Mouse (Mus musculus): ENCODE measurements around the gene Yipf2. TPM values are rescaled to one million over a fixed set of nuclear protein-coding genes. Genes with fewer than 3 reads are reported as not detected.

The Yipf2 gene
- polyA plus RNA-seq, 1 experiment from 2014 or later, result 16.9 TPM

DNA sequence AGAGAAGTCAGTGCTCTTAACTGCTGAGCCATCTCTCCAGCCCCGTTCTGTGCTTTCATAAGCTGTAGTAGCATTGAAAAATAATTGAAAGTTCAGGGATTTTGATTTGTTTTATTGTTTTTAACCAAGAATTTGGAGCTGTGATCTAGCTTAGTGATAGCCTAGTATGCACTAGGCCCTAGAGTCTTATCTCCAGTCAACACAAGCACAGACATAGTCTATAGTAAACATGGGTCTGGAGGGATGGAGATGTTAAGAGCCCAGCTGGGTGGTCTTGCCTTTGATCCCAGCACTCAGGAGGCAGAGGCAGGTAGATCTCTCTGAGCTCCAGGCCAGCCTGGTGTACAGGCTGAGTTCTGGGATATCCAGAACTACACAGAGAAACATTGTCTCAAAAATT is 30.0 kb upstream of the Yipf2 start:
- Histone ChIP-seq H3K4me1 (replicated peaks; ENCODE audit: control insufficient read depth, insufficient read depth, low read length) (no peaks in the 10 kb centered on the region; the same call in 1 of the 2 replicates), H3K27ac (ENCODE audit: low read depth, low read length) (no peak overlapping the region), H3K9me3 (ENCODE audit: control insufficient read depth, low read length) (no peaks in the 10 kb centered on the region), H3K27me3 (ENCODE audit: control insufficient read depth, insufficient read depth, low read length) (no peaks in the 10 kb centered on the region), H3K4me3 (ENCODE audit: low read depth, low read length) (no peak overlapping the region), H3K9ac (ENCODE audit: low read depth, low read length) (no peak overlapping the region), H3K4me2 (replicated peaks; ENCODE audit: low read depth, low read length) (no peak overlapping the region), H3K36me3 (ENCODE audit: control insufficient read depth, insufficient read depth, low read length) (no peaks in the 10 kb centered on the region)
- WGBS, result 94% methylated on average over 1 of the region's 1 CpGs
- no peak for ATAC-seq (ENCODE audit: low FRiP score)
- no peak for DNase-seq (ENCODE audit: low spot score)

DNA sequence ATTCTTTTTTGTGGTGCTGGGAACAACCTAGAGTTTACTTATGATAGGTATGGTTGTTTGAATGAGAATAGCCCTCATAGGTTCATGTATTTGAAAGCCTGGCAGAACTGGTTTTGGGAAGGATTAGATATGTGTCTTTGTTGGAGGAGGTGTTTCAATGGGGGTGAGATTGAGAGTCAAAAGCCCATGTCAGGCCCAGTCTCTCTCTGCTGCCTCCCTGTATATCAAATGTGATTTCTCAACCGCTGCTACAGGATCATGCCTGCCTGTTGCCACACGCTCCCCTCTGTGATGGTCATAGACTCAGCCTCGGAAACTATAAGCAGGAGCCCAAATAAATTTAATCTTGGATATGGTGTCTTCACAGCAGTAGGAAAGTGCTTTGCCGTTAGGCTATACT is 27.6 kb upstream of the Yipf2 start:
- no peak overlapping the region for H3K4me3 ChIP-seq (ENCODE audit: low read depth, low read length)
- H3K4me2 ChIP-seq (replicated peaks; ENCODE audit: low read depth, low read length), result no peak overlapping the region
- H3K4me1 ChIP-seq (replicated peaks; ENCODE audit: control insufficient read depth, insufficient read depth, low read length), result no peaks in the 10 kb centered on the region; the same call in 1 of the 2 replicates
- no peak for DNase-seq (ENCODE audit: low spot score)
- WGBS, result 92% methylated on average over 4 of the region's 4 CpGs
- H3K36me3 ChIP-seq (ENCODE audit: control insufficient read depth, insufficient read depth, low read length), result no peaks in the 10 kb centered on the region
- no peaks in the 10 kb centered on the region for H3K9me3 ChIP-seq (ENCODE audit: control insufficient read depth, low read length)
- H3K27ac ChIP-seq (ENCODE audit: low read depth, low read length), result no peak overlapping the region
- no peaks in the 10 kb centered on the region for H3K27me3 ChIP-seq (ENCODE audit: control insufficient read depth, insufficient read depth, low read length)
- no peak overlapping the region for H3K9ac ChIP-seq (ENCODE audit: low read depth, low read length)
- no peak for ATAC-seq (ENCODE audit: low FRiP score)

DNA sequence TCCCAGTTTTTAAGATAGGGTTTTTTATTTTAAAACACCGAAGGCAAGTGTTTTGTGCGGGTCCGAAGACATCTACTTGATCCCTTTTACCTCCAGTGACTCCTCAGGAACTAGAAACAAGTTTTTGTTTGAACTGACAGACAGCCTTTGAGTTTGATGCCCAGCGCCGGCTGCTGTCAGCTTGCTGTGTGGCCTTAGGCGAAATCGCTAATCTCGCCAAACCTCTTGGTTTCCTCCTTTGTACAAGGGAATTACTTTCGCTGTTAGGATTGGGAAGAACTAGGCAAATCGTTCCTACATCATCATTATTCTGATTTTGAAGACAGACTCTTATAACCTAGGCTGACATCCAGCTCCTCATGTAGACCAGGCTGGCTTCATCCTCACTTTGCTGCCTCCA is 24.4 kb upstream of the Yipf2 start:
- WGBS, result 10% methylated on average over 10 of the region's 10 CpGs
- DNase-seq (ENCODE audit: low spot score), result peak; percentile 47

DNA sequence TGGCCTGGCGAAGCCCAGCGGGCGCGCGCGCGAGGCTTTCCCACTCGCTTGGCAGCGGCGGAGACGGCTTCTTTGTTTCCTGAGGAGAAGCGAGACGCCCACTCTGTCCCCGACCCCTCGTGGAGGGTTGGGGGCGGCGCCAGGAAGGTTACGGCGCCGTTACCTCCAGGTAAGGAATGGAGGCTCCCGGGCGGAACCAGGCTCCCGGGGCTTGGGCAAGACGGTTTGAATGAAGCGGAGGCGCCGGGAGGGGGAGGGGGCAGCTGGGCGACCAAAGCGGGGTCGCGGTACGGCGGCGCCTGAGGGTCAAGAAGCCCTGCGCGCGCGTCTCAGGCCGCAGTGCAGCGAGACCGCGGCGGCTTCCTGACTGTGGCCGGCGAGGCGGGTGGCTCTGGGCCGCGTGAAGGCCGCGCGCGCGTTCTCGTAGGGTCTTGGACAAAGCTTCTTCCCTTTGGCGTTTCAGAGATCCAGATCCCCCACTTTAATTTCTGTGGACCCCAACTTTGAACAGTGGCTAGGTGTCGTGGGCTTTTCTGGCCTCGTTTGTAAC is 23.7 kb upstream of the Yipf2 start:
- ATAC-seq (ENCODE audit: low FRiP score), result peak; percentile 88
- no peaks in the 10 kb centered on the region for H3K9me3 ChIP-seq (ENCODE audit: control insufficient read depth, low read length)
- peak overlapping the region; percentile 63 for H3K4me3 ChIP-seq (ENCODE audit: low read depth, low read length)
- peak; percentile 93 for DNase-seq (ENCODE audit: low spot score)
- no peaks in the 10 kb centered on the region for H3K36me3 ChIP-seq (ENCODE audit: control insufficient read depth, insufficient read depth, low read length)
- H3K27ac ChIP-seq (ENCODE audit: low read depth, low read length), result peak overlapping the region; percentile 98
- H3K9ac ChIP-seq (ENCODE audit: low read depth, low read length), result peak overlapping the region; percentile 83
- H3K27me3 ChIP-seq (ENCODE audit: control insufficient read depth, insufficient read depth, low read length), result no peaks in the 10 kb centered on the region
- H3K4me1 ChIP-seq (replicated peaks; ENCODE audit: control insufficient read depth, insufficient read depth, low read length), result no peaks in the 10 kb centered on the region; the same call in 1 of the 2 replicates
- peak overlapping the region; percentile 72 for H3K4me2 ChIP-seq (replicated peaks; ENCODE audit: low read depth, low read length)
- under 1% methylated on average over 50 of the region's 57 CpGs for WGBS

More for the DNA sequence above, 24.4 kb upstream of the Yipf2 start:
- Histone ChIP-seq H3K36me3 (ENCODE audit: control insufficient read depth, insufficient read depth, low read length) (no peaks in the 10 kb centered on the region), H3K4me2 (replicated peaks; ENCODE audit: low read depth, low read length) (peak overlapping the region; percentile 72), H3K9ac (ENCODE audit: low read depth, low read length) (peak overlapping the region; percentile 83), H3K27me3 (ENCODE audit: control insufficient read depth, insufficient read depth, low read length) (no peaks in the 10 kb centered on the region), H3K4me3 (ENCODE audit: low read depth, low read length) (peak overlapping the region; percentile 63), H3K9me3 (ENCODE audit: control insufficient read depth, low read length) (no peaks in the 10 kb centered on the region), H3K4me1 (replicated peaks; ENCODE audit: control insufficient read depth, insufficient read depth, low read length) (no peaks in the 10 kb centered on the region; the same call in 1 of the 2 replicates), H3K27ac (ENCODE audit: low read depth, low read length) (peak overlapping the region; percentile 98; the same call in 1 of the 2 replicates)
- no peak for ATAC-seq (ENCODE audit: low FRiP score)

DNA sequence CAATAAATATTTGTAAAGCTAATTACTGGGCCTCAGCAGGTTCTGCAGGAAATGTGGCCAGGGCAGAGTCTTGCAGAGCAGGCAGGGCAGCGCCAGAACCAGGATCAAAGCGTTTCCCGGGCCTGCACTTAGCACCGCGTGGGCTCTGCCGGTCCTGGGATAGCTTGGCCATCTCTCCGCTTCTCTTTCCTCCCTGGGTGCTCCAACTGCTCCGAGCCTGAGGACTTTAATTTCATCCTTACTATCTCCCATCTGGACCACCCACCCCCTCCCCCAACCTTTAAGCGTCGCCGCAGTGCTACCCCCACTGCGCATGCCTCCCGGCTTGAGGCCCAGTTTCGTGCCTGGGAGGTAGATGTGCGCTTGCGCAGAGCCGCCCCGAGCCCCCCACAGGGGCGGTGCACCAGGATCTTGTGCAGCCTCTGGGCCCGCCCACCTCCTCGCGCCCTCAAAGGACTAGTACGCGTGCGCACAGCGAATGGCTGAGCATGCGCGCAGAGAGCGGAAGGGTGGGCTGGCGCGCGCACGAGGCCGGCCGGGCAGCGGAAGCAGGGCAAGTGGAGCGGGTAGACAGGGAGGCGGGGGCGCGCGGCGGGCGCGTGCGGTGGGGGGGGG is 23.1 kb upstream of the Yipf2 start, which contains the start of gene Smarca4:
Gene Smarca4, plus strand, starts transcription at position 553 of the 615 bp plus-strand sequence.
- no peaks in the 10 kb centered on the region for H3K27me3 ChIP-seq (ENCODE audit: control insufficient read depth, insufficient read depth, low read length)
- no peaks in the 10 kb centered on the region for H3K9me3 ChIP-seq (ENCODE audit: control insufficient read depth, low read length)
- peak within 1 kb of the TSS; percentile 72 for H3K4me2 ChIP-seq (replicated peaks; ENCODE audit: low read depth, low read length)
- no peaks in the 10 kb centered on the region for H3K36me3 ChIP-seq (ENCODE audit: control insufficient read depth, insufficient read depth, low read length)
- H3K9ac ChIP-seq (ENCODE audit: low read depth, low read length), result peak within 1 kb of the TSS; percentile 83
- no peaks in the 10 kb centered on the region; the same call in 1 of the 2 replicates for H3K4me1 ChIP-seq (replicated peaks; ENCODE audit: control insufficient read depth, insufficient read depth, low read length)
- H3K27ac ChIP-seq (ENCODE audit: low read depth, low read length), result peak within 1 kb of the TSS; percentile 98
- DNase-seq (ENCODE audit: low spot score) (peak; percentile 100), ATAC-seq (ENCODE audit: low FRiP score) (peak; percentile 94)
- peak within 1 kb of the TSS; percentile 63 for H3K4me3 ChIP-seq (ENCODE audit: low read depth, low read length)
- WGBS, result under 1% methylated on average over 38 of the region's 45 CpGs

DNA sequence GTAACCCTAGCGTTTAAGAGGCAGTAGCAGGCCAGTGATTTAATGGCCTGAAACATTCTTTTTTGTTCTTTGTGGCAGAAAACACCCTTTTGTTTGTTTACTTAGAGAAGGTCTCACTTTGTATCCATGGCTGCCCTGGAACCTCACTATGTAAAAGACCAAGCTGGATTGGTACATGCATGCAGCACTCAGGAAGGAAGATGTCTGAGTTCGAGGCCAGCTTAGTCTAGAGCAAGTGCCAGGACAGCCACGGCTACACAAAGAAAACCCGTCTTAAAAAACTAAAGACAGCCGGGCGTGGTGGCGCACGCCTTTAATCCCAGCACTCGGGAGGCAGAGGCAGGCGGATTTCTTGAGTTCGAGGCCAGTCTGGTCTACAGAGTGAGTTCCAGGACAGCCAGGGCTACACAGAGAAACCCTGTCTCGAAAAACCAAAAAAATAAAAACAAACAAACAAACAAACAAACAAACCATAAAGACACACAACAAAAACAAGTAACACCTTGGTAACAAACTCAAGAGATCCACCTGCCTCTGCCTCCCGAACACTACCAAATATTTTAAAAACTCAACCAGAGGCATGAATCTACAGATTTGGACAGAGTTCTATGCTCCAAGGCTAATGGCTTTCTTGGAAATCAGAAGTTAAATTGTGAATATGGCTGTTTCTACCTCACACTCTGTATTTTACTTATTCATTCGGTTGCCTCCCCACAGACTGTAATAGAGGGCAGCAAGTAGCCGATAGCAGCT is 22.4 kb upstream of the Yipf2 start:
- Histone ChIP-seq H3K9ac (ENCODE audit: low read depth, low read length) (peak overlapping the region; percentile 80), H3K27ac (ENCODE audit: low read depth, low read length) (peak overlapping the region; percentile 98)

DNA sequence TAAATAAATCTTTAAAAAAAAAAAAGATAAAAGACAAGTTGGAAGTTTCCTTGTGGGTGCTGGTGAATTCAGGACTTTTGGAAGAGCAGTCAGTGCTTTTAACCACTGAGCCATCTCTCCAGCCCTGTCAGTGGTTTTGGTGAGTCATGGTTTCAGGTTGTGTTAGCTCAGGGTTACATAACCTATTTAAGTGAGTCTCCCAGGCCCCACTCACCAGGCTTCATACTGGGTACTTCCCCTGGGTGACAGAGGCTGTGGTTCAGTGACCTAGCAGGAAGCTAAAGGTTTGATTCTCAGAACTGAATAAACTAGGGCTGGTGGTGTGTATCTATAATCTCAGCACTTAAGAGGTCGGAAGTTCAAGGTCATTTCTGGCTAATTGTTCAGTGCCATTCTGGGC is 17.2 kb upstream of the Yipf2 start:
- Histone ChIP-seq H3K36me3 (ENCODE audit: control insufficient read depth, insufficient read depth, low read length) (no peaks in the 10 kb centered on the region), H3K9ac (ENCODE audit: low read depth, low read length) (no peak overlapping the region), H3K4me1 (replicated peaks; ENCODE audit: control insufficient read depth, insufficient read depth, low read length) (no peaks in the 10 kb centered on the region), H3K27me3 (ENCODE audit: control insufficient read depth, insufficient read depth, low read length) (no peaks in the 10 kb centered on the region), H3K4me2 (replicated peaks; ENCODE audit: low read depth, low read length) (no peak overlapping the region), H3K9me3 (ENCODE audit: control insufficient read depth, low read length) (no peaks in the 10 kb centered on the region), H3K4me3 (ENCODE audit: low read depth, low read length) (no peak overlapping the region), H3K27ac (ENCODE audit: low read depth, low read length) (no peak overlapping the region)
- 95% methylated on average over 1 of the region's 1 CpGs for WGBS
- DNase-seq (ENCODE audit: low spot score) (no peak), ATAC-seq (ENCODE audit: low FRiP score) (no peak)

More for the DNA sequence above, 22.4 kb upstream of the Yipf2 start:
- Histone ChIP-seq H3K36me3 (ENCODE audit: control insufficient read depth, insufficient read depth, low read length) (no peaks in the 10 kb centered on the region), H3K4me3 (ENCODE audit: low read depth, low read length) (peak overlapping the region; percentile 63), H3K9me3 (ENCODE audit: control insufficient read depth, low read length) (no peaks in the 10 kb centered on the region), H3K4me2 (replicated peaks; ENCODE audit: low read depth, low read length) (peak overlapping the region; percentile 63), H3K27me3 (ENCODE audit: control insufficient read depth, insufficient read depth, low read length) (no peaks in the 10 kb centered on the region), H3K4me1 (replicated peaks; ENCODE audit: control insufficient read depth, insufficient read depth, low read length) (no peaks in the 10 kb centered on the region; the same call in 1 of the 2 replicates)
- ATAC-seq (ENCODE audit: low FRiP score) (no peak), DNase-seq (ENCODE audit: low spot score) (no peak)
- 80% methylated on average over 15 of the region's 15 CpGs for WGBS

DNA sequence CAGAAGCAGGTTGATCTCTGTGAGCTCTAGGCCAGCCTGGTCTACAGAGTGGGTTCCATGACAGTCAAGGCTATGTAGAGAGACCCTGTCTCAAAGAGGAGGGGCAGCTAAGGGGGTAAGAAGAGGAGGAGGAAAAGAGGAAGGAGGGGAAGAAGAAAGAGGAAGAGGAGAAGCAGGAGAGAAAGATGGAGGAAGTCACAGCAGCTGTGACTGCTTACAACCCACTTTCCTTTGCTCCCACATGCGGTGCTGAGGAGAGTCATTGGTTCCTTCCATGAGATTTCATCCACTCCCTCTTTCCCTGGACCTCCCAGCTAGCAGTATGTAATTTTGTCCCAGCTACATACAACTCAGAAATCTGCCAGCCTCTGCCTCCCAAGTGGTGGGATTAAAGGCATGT is 14.0 kb upstream of the Yipf2 start:
- Histone ChIP-seq H3K4me1 (replicated peaks; ENCODE audit: control insufficient read depth, insufficient read depth, low read length) (no peaks in the 10 kb centered on the region), H3K4me3 (ENCODE audit: low read depth, low read length) (no peak overlapping the region), H3K4me2 (replicated peaks; ENCODE audit: low read depth, low read length) (no peak overlapping the region), H3K9me3 (ENCODE audit: control insufficient read depth, low read length) (no peaks in the 10 kb centered on the region), H3K36me3 (ENCODE audit: control insufficient read depth, insufficient read depth, low read length) (no peaks in the 10 kb centered on the region), H3K27me3 (ENCODE audit: control insufficient read depth, insufficient read depth, low read length) (no peaks in the 10 kb centered on the region), H3K9ac (ENCODE audit: low read depth, low read length) (no peak overlapping the region), H3K27ac (ENCODE audit: low read depth, low read length) (no peak overlapping the region)
- DNase-seq (ENCODE audit: low spot score), result no peak
- no peak for ATAC-seq (ENCODE audit: low FRiP score)
- WGBS, result 80% methylated on average over 1 of the region's 1 CpGs

Measured in hindbrain, embryonic 11.5 days (tissue).